Mouse (Mus musculus) bone marrow macrophage, adult 2 months (primary cell): ENCODE data around the gene Kdm4b.

Experiments used
- CTCF ChIP-seq: IDR thresholded peaks from 2 replicates; pipeline ENCODE4 v1.5.1; 2012; ENCODE audit warnings: low read depth, mild to moderate bottlenecking, low read length, moderate library complexity
- POLR2A ChIP-seq: IDR thresholded peaks from 2 replicates; pipeline ENCODE4 v1.6.1; 2012; ENCODE audit warnings: mild to moderate bottlenecking, low read depth, low read length, borderline replicate concordance

- TF ChIP-seq POLR2A (no peak), CTCF (no peak)
Measured at GRCm38 (mm10) chr17:56331256-56331655, 5.4 kb downstream of the Kdm4b start.
